Mouse (Mus musculus) forebrain, embryonic 15.5 days (tissue): ENCODE results near the gene Galnt15. TPM values are rescaled to one million over a fixed set of nuclear protein-coding genes. Genes with fewer than 3 reads are reported as not detected.

Experiments used
- ATAC-seq: fragments of 200-750 bp; cut with Nextera tagmentation; replicated peaks from 2 replicates; pipeline ENCODE4 v1.8.0; 2017; ENCODE audit warnings: mild to moderate bottlenecking, moderate TSS enrichment, moderate library complexity
- H3K27ac ChIP-seq: fragments of 300-500 bp; sonication (generic); replicated peaks from 2 replicates; pipeline ENCODE4 v1.5.1; 2015; ENCODE audit warnings: mild to moderate bottlenecking, inconsistent platforms
- H3K27me3 ChIP-seq: fragments of 300-500 bp; sonication (generic); 2 replicates; pipeline ENCODE4 v1.6.1; 2015; ENCODE audit warnings: inconsistent platforms
- H3K36me3 ChIP-seq: fragments of 300-500 bp; sonication (generic); 2 replicates; pipeline ENCODE4 v1.6.1; 2015; ENCODE audit warnings: mild to moderate bottlenecking, inconsistent platforms
- H3K4me1 ChIP-seq: fragments of 300-500 bp; sonication (generic); 2 replicates; pipeline ENCODE4 v1.6.1; 2015; ENCODE audit warnings: inconsistent platforms
- H3K4me2 ChIP-seq: fragments of 300-500 bp; sonication (generic); replicated peaks from 2 replicates; pipeline ENCODE4 v1.6.1; 2015; ENCODE audit warnings: mild to moderate bottlenecking, inconsistent platforms
- H3K4me3 ChIP-seq: fragments of 300-500 bp; sonication (generic); 2 replicates; pipeline ENCODE4 v1.5.1; 2015; ENCODE audit warnings: mild to moderate bottlenecking, inconsistent platforms
- H3K9ac ChIP-seq: fragments of 300-500 bp; sonication (generic); replicated peaks from 2 replicates; pipeline ENCODE4 v1.6.1; 2015; ENCODE audit warnings: mild to moderate bottlenecking, inconsistent platforms
- H3K9me3 ChIP-seq: fragments of 300-500 bp; sonication (generic); 2 replicates; pipeline ENCODE4 v1.6.1; 2016; ENCODE audit warnings: inconsistent platforms
- WGBS: fragments of 180-500 bp; shearing (Covaris S2); methylation state at CpG from one replicate; pipeline ENCODE4 v1.1.7; 2015; ENCODE audit warnings: mixed read lengths; 5-methylcytosine and 5-hydroxymethylcytosine counted together
- polyA plus RNA-seq: library from polyadenylated mRNA; unstranded; fragments of >200 nt; fragmentation: Nextera tagmentation; extraction: Ambion mirVana; gene quantifications from 2 replicates; pipeline ENCODE4 v1.2.1, GENCODE M21; 2015

The Galnt15 gene
- 0.45 and 0.47 TPM in 2 replicates for polyA plus RNA-seq

GRCm38 (mm10) chr14:32028681-32029091 lies at the start of gene Galnt15:
Gene Galnt15 (plus strand): TSS chr14:32028989.
- no peaks in the 10 kb centered on the region for H3K27me3 ChIP-seq
- H3K4me3 ChIP-seq: no peak within 1 kb of the TSS
- peak; percentile 67 for ATAC-seq
- H3K27ac ChIP-seq: peak within 1 kb of the TSS; percentile 74
- WGBS: 11% methylated on average over 9 of the region's 9 CpGs
- H3K36me3 ChIP-seq: no peaks in the 10 kb centered on the region
- peak within 1 kb of the TSS; percentile 27 for H3K4me2 ChIP-seq
- no peaks in the 10 kb centered on the region for H3K9me3 ChIP-seq
- H3K9ac ChIP-seq: no peak within 1 kb of the TSS
- peaks cover 19% of the 10 kb centered on the region for H3K4me1 ChIP-seq

- H3K4me1 ChIP-seq: no peaks in the 10 kb centered on the region
- no peaks in the 10 kb centered on the region for H3K36me3 ChIP-seq
- ATAC-seq: no peak
- H3K27ac ChIP-seq: no peak overlapping the region
- no peaks in the 10 kb centered on the region for H3K9me3 ChIP-seq
- no peak overlapping the region for H3K4me2 ChIP-seq
- WGBS: 77% methylated on average over 8 of the region's 8 CpGs
- no peak overlapping the region for H3K4me3 ChIP-seq
- no peak overlapping the region for H3K9ac ChIP-seq
- H3K27me3 ChIP-seq: no peaks in the 10 kb centered on the region
Observed at GRCm38 (mm10) chr14:31994021-31994420, 34.8 kb upstream of the Galnt15 start.

- no peak overlapping the region for H3K4me3 ChIP-seq
- H3K4me1 ChIP-seq: peaks cover 21% of the 10 kb centered on the region
- no peak for ATAC-seq
- H3K9me3 ChIP-seq: no peaks in the 10 kb centered on the region
- no peak overlapping the region for H3K4me2 ChIP-seq
- H3K27me3 ChIP-seq: no peaks in the 10 kb centered on the region
- no peak overlapping the region for H3K9ac ChIP-seq
- H3K27ac ChIP-seq: no peak overlapping the region
- 71% methylated on average over 7 of the region's 7 CpGs for WGBS
- no peaks in the 10 kb centered on the region for H3K36me3 ChIP-seq
Observed at GRCm38 (mm10) chr14:32000941-32001340, 27.8 kb upstream of the Galnt15 start.

- no peaks in the 10 kb centered on the region for H3K27me3 ChIP-seq
- peaks cover 21% of the 10 kb centered on the region for H3K4me1 ChIP-seq
- WGBS: 57% methylated on average over 15 of the region's 15 CpGs
- H3K4me2 ChIP-seq: no peak overlapping the region
- no peaks in the 10 kb centered on the region for H3K9me3 ChIP-seq
- peak; percentile 67 for ATAC-seq
- H3K27ac ChIP-seq: peak overlapping the region; percentile 89
- H3K4me3 ChIP-seq: no peak overlapping the region
- H3K9ac ChIP-seq: no peak overlapping the region
- H3K36me3 ChIP-seq: no peaks in the 10 kb centered on the region
Observed at GRCm38 (mm10) chr14:32002502-32003338, 26.1 kb upstream of the Galnt15 start.

- Histone ChIP-seq H3K9me3 (no peaks in the 10 kb centered on the region), H3K4me2 (no peak overlapping the region), H3K4me1 (peaks cover 21% of the 10 kb centered on the region), H3K27ac (peak overlapping the region; percentile 89), H3K9ac (no peak overlapping the region), H3K27me3 (no peaks in the 10 kb centered on the region), H3K36me3 (no peaks in the 10 kb centered on the region), H3K4me3 (no peak overlapping the region)
- 74% methylated on average over 7 of the region's 7 CpGs for WGBS
- ATAC-seq: no peak
Observed at GRCm38 (mm10) chr14:32003904-32004596, 24.7 kb upstream of the Galnt15 start.

- 83% methylated on average over 9 of the region's 9 CpGs for WGBS
- Histone ChIP-seq H3K4me1 (peaks cover 21% of the 10 kb centered on the region), H3K27me3 (no peaks in the 10 kb centered on the region), H3K9ac (no peak overlapping the region), H3K27ac (no peak overlapping the region), H3K4me3 (no peak overlapping the region), H3K9me3 (no peaks in the 10 kb centered on the region), H3K4me2 (no peak overlapping the region), H3K36me3 (no peaks in the 10 kb centered on the region)
- ATAC-seq: no peak
Observed at GRCm38 (mm10) chr14:32005673-32006261, 23.0 kb upstream of the Galnt15 start.

GRCm38 (mm10) chr14:32007654-32008335 lies 21.0 kb upstream of the Galnt15 start:
- no peaks in the 10 kb centered on the region for H3K36me3 ChIP-seq
- no peak overlapping the region for H3K27ac ChIP-seq
- H3K4me2 ChIP-seq: no peak overlapping the region
- no peaks in the 10 kb centered on the region for H3K9me3 ChIP-seq
- WGBS: 85% methylated on average over 4 of the region's 4 CpGs
- no peak overlapping the region for H3K9ac ChIP-seq
- H3K4me1 ChIP-seq: peaks cover 9% of the 10 kb centered on the region
- no peaks in the 10 kb centered on the region for H3K27me3 ChIP-seq
- ATAC-seq: no peak
- no peak overlapping the region for H3K4me3 ChIP-seq

GRCm38 (mm10) chr14:32009715-32010114 lies 19.1 kb upstream of the Galnt15 start:
- 0 out of 2 replicates have a peak, but pooled peaks cover under 1% of the 10 kb centered on the region for H3K4me1 ChIP-seq
- no peak overlapping the region for H3K9ac ChIP-seq
- no peaks in the 10 kb centered on the region for H3K27me3 ChIP-seq
- H3K4me2 ChIP-seq: no peak overlapping the region
- no peak overlapping the region for H3K4me3 ChIP-seq
- no peak overlapping the region for H3K27ac ChIP-seq
- no peaks in the 10 kb centered on the region for H3K36me3 ChIP-seq
- no peaks in the 10 kb centered on the region for H3K9me3 ChIP-seq
- no peak for ATAC-seq
- 88% methylated on average over 2 of the region's 2 CpGs for WGBS

- no peaks in the 10 kb centered on the region for H3K27me3 ChIP-seq
- H3K4me2 ChIP-seq: no peak overlapping the region
- no peaks in the 10 kb centered on the region for H3K9me3 ChIP-seq
- H3K9ac ChIP-seq: no peak overlapping the region
- H3K36me3 ChIP-seq: no peaks in the 10 kb centered on the region
- H3K4me3 ChIP-seq: no peak overlapping the region
- peaks cover 19% of the 10 kb centered on the region for H3K4me1 ChIP-seq
- no peak for ATAC-seq
- no peak overlapping the region for H3K27ac ChIP-seq
- 82% methylated on average over 6 of the region's 6 CpGs for WGBS
Observed at GRCm38 (mm10) chr14:32011547-32012304, 17.1 kb upstream of the Galnt15 start.

GRCm38 (mm10) chr14:32015131-32015770 lies 13.5 kb upstream of the Galnt15 start:
- H3K4me2 ChIP-seq: no peak overlapping the region
- no peak overlapping the region for H3K9ac ChIP-seq
- no peaks in the 10 kb centered on the region for H3K9me3 ChIP-seq
- peak overlapping the region; percentile 98 for H3K27ac ChIP-seq
- H3K36me3 ChIP-seq: no peaks in the 10 kb centered on the region
- H3K27me3 ChIP-seq: no peaks in the 10 kb centered on the region
- 84% methylated on average over 7 of the region's 7 CpGs for WGBS
- no peak overlapping the region for H3K4me3 ChIP-seq
- no peak for ATAC-seq
- H3K4me1 ChIP-seq: peaks cover 29% of the 10 kb centered on the region

GRCm38 (mm10) chr14:32016466-32016865 lies 12.3 kb upstream of the Galnt15 start:
- 48% methylated on average over 3 of the region's 3 CpGs for WGBS
- Histone ChIP-seq H3K4me3 (no peak overlapping the region), H3K4me1 (peaks cover 29% of the 10 kb centered on the region), H3K27me3 (no peaks in the 10 kb centered on the region), H3K9ac (no peak overlapping the region), H3K4me2 (peak overlapping the region; percentile 16; the same call in 1 of the 2 replicates), H3K27ac (peak overlapping the region; percentile 98), H3K9me3 (no peaks in the 10 kb centered on the region), H3K36me3 (no peaks in the 10 kb centered on the region)
- peak; percentile 45 for ATAC-seq
